Mouse (Mus musculus) midbrain, embryonic 13.5 days (tissue): Measurements from ENCODE around the gene Dnah10. TPM values are rescaled to one million over a fixed set of nuclear protein-coding genes. Genes with fewer than 3 reads are reported as not detected.

Experiments
- ATAC-seq: fragments of 200-750 bp; cut with Nextera tagmentation; 2 replicates; pipeline ENCODE4 v1.8.0; 2017; ENCODE audit warnings: mild to moderate bottlenecking, moderate TSS enrichment, moderate library complexity
- H3K27ac ChIP-seq: fragments of 300-500 bp; sonication (generic); 2 replicates; pipeline ENCODE4 v1.5.1; 2015; ENCODE audit warnings: inconsistent platforms, mild to moderate bottlenecking, moderate library complexity
- H3K27me3 ChIP-seq: fragments of 300-500 bp; sonication (generic); 2 replicates; pipeline ENCODE4 v1.6.1; 2015; ENCODE audit warnings: mild to moderate bottlenecking, inconsistent platforms
- H3K36me3 ChIP-seq: fragments of 300-500 bp; sonication (generic); 2 replicates; pipeline ENCODE4 v1.6.1; 2015; ENCODE audit warnings: mild to moderate bottlenecking, inconsistent platforms
- H3K4me1 ChIP-seq: fragments of 300-500 bp; sonication (generic); replicated peaks from 2 replicates; pipeline ENCODE4 v1.6.1; 2015; ENCODE audit warnings: inconsistent platforms
- H3K4me2 ChIP-seq: fragments of 300-500 bp; sonication (generic); replicated peaks from 2 replicates; pipeline ENCODE4 v1.6.1; 2015; ENCODE audit warnings: moderate library complexity, mild to moderate bottlenecking, inconsistent platforms
- H3K4me3 ChIP-seq: fragments of 300-500 bp; sonication (generic); replicated peaks from 2 replicates; pipeline ENCODE4 v1.5.1; 2015; ENCODE audit warnings: mild to moderate bottlenecking, inconsistent platforms
- H3K9ac ChIP-seq: fragments of 300-500 bp; sonication (generic); replicated peaks from 2 replicates; pipeline ENCODE4 v1.6.1; 2015; ENCODE audit warnings: mild to moderate bottlenecking, inconsistent platforms
- H3K9me3 ChIP-seq: fragments of 300-500 bp; sonication (generic); 2 replicates; pipeline ENCODE4 v1.6.1; 2016; ENCODE audit warnings: mild to moderate bottlenecking, inconsistent platforms
- WGBS: fragments of 180-500 bp; shearing (Covaris S2); methylation state at CpG from one replicate; pipeline ENCODE4 v1.1.7; 2015; 5-methylcytosine and 5-hydroxymethylcytosine counted together
- polyA plus RNA-seq: library from polyadenylated mRNA; unstranded; fragments of >200 nt; fragmentation: Nextera tagmentation; extraction: Ambion mirVana; gene quantifications from 2 replicates; pipeline ENCODE4 v1.2.1, GENCODE M21; 2015

The Dnah10 gene
- polyA plus RNA-seq, 1 experiment from 2014 or later: 0.13 TPM

DNA sequence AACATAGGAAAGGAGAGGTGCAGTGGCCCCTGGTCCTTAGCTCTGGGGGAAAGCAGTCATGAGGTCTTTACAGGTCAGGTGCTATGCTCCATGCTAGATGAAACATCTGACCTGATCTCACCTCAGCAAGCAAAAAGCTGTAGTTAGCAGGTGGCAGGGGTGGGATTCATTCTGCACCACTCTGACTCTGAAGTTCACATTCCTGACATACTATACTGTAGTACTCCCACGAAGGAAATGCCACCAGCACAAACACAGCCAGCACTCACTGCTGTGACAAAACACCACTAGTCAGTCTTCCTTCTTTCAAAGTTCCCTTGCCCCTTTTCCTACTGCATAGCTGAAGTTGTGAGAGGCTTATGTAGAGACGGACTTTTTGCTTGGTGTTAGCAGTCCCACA is 127.4 kb downstream of the Dnah10 start:
- H3K9me3 ChIP-seq: no peaks in the 10 kb centered on the region
- no peaks in the 10 kb centered on the region for H3K36me3 ChIP-seq
- H3K27me3 ChIP-seq: no peaks in the 10 kb centered on the region
- peaks cover 6% of the 10 kb centered on the region; the same call in 1 of the 2 replicates for H3K4me1 ChIP-seq
- no peak overlapping the region for H3K4me3 ChIP-seq
- no peak for ATAC-seq
- WGBS: 52% methylated on average over 2 of the region's 2 CpGs
- no peak overlapping the region for H3K4me2 ChIP-seq
- H3K27ac ChIP-seq: no peak overlapping the region
- H3K9ac ChIP-seq: no peak overlapping the region

DNA sequence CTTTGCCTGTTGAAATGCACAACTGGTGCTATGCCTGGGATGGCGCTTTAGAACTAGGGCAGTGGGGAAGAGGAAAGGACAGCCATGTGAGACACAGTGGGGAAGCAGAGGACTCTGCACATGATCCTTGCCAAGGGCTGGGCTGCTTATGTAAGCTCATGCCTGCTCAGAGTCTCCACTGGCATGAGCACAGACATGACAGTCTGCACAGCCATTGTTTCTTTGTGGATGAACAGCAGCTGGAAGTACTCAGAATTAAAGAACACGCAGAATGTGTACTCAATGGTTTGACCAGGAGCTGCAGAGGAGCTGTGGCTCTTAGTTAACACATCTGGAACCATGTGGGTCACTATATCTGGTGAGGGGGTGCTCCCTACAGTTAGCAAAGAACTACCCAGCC is 128.2 kb downstream of the Dnah10 start:
- Histone ChIP-seq H3K4me1 (peaks cover 6% of the 10 kb centered on the region; the same call in 1 of the 2 replicates), H3K36me3 (no peaks in the 10 kb centered on the region), H3K27me3 (no peaks in the 10 kb centered on the region), H3K4me2 (no peak overlapping the region), H3K9me3 (no peaks in the 10 kb centered on the region), H3K4me3 (no peak overlapping the region), H3K9ac (no peak overlapping the region), H3K27ac (no peak overlapping the region)
- no peak for ATAC-seq
- 88% methylated on average over 2 of the region's 2 CpGs for WGBS

DNA sequence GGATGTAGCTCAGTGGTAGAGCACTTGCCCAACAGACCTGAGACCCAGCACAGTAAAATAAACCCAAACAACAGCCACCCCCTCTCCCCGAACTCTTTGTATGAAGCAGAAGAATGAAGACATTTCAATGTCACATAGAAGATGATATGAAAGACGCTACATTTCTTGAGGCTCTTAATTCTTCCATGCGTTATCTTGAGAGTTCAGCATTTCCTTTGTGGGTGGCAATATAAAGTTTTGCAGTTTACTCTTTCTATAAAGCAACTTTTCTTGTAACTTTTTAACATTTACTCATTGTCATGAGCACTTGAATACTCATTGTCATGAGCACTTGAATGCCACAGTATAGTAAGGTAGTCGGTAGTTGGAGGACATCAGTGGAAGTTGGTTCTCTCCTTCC is 129.3 kb downstream of the Dnah10 start:
- ATAC-seq: no peak

DNA sequence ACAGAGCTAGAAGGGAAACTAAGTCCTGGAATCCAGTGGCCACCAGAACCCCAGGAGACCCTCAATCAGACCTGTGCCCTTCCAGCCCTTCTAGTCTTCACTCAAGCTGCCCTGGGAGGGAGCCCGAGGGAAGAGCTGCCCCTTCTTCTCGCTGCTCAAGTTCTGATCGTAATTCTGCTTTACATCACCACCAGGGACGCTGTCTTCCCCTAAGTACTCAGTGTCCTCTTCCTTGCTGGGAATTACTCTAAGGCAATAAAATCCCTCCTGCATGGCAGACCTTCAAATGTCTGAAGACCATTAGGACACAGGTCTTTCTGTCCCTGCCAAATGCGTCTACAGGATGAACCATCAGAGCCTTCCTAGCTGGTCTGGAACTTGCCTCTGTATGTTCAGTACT is 135.1 kb downstream of the Dnah10 start:
- H3K9ac ChIP-seq: no peak overlapping the region
- H3K27ac ChIP-seq: no peak overlapping the region
- 19% methylated on average over 5 of the region's 5 CpGs for WGBS
- H3K27me3 ChIP-seq: peaks cover 3% of the 10 kb centered on the region; the same call in 1 of the 2 replicates
- peak overlapping the region; percentile 98; the same call in 1 of the 2 replicates for H3K4me3 ChIP-seq
- H3K4me2 ChIP-seq: peak overlapping the region; percentile 87; the same call in 1 of the 2 replicates
- H3K36me3 ChIP-seq: no peaks in the 10 kb centered on the region
- no peaks in the 10 kb centered on the region for H3K9me3 ChIP-seq
- peaks cover 35% of the 10 kb centered on the region for H3K4me1 ChIP-seq
- ATAC-seq: no peak

More for the DNA sequence above, 129.3 kb downstream of the Dnah10 start:
- Histone ChIP-seq H3K9me3 (no peaks in the 10 kb centered on the region), H3K4me2 (no peak overlapping the region), H3K36me3 (no peaks in the 10 kb centered on the region), H3K27ac (no peak overlapping the region), H3K9ac (no peak overlapping the region), H3K4me3 (no peak overlapping the region), H3K27me3 (no peaks in the 10 kb centered on the region), H3K4me1 (peaks cover 6% of the 10 kb centered on the region; the same call in 1 of the 2 replicates)
- 93% methylated on average over 4 of the region's 4 CpGs for WGBS

DNA sequence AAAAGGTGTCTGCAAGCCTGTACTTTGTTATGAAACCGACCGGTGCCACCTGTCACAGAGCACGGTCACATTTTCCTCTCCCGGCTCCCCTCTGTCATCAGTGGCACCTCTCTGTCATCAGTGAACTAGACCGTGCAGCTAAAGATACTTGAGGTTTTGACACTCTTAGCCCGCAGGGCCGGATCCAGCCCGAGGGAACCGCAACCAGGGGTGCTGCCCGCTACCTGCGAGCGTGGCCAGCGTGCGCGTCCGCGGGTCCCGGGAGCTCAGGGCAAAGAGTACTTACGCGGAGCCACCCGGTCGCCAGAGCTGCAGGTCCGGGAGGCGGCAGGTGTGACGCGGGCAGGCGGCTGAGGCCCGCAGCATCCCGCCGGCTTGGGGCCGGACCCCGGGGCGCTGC is 136.6 kb downstream of the Dnah10 start:
- ATAC-seq: peak; percentile 8
- WGBS: under 1% methylated on average over 31 of the region's 33 CpGs

DNA sequence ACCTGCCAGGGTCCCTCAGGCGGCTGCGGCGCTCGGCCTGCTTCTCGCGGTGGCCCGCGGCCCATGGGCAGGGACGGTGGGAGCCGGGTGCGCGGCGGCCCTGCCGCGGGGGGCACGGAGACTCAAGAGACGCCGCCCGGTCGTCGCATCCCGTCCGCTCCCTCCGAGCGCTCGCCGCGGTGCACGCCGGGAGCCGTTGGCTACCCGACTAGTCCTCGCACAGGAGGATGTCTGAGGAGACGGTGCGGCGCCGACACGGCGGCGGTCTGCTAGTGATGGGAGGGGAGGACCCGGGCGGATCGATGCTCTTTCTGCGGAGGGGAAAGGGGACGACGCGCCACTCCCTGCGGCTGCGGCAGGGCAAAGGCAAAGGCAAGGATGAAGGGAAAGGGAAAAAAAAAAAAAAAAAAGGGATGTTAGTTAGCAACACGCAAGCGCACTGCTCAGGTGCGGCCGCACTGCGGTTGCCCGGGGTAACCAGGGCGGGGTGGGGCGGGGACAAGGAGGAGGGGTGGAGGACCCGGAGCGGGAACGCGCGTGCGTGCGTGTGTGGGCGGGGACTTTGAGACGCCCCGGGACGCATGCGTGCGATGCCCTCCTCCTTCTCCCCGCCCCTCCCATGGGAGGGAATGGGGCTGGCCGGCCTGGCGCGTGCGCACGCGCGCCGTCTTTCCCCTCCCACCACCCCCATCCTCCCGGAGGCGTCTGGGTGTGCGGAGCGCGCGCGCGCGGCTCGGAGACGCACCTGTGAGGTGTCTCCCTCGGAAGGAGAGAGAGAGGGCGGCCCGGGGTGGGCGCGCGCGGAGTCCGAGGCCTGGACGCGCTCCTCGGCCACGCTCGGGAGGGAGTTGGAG is 137.4 kb downstream of the Dnah10 start, which contains the start of the genes Ccdc92 and Zfp664:
Ccdc92 (minus strand) TSS at position 412 of the 854 bp plus-strand sequence.
Zfp664 (plus strand) TSS at position 679 of the 854 bp plus-strand sequence.
- WGBS: under 1% methylated on average over 101 of the region's 103 CpGs
- Histone ChIP-seq H3K4me1 (peaks cover 53% of the 10 kb centered on the region), H3K9me3 (no peaks in the 10 kb centered on the region), H3K4me3 (peak within 1 kb of the TSS; percentile 98), H3K36me3 (0 out of 2 replicates have a peak, but pooled peaks cover 3% of the 10 kb centered on the region), H3K27me3 (peaks cover 3% of the 10 kb centered on the region; the same call in 1 of the 2 replicates), H3K27ac (peak within 1 kb of the TSS; percentile 97), H3K4me2 (peak within 1 kb of the TSS; percentile 87), H3K9ac (peak within 1 kb of the TSS; percentile 98)
- ATAC-seq: peak; percentile 90

More for the DNA sequence above, 136.6 kb downstream of the Dnah10 start:
- H3K4me3 ChIP-seq: peak overlapping the region; percentile 98
- H3K4me1 ChIP-seq: peaks cover 45% of the 10 kb centered on the region
- peaks cover 3% of the 10 kb centered on the region; the same call in 1 of the 2 replicates for H3K27me3 ChIP-seq
- H3K36me3 ChIP-seq: 0 out of 2 replicates have a peak, but pooled peaks cover 3% of the 10 kb centered on the region
- H3K9ac ChIP-seq: peak overlapping the region; percentile 83
- peak overlapping the region; percentile 87 for H3K4me2 ChIP-seq
- H3K9me3 ChIP-seq: no peaks in the 10 kb centered on the region
- H3K27ac ChIP-seq: peak overlapping the region; percentile 97

DNA sequence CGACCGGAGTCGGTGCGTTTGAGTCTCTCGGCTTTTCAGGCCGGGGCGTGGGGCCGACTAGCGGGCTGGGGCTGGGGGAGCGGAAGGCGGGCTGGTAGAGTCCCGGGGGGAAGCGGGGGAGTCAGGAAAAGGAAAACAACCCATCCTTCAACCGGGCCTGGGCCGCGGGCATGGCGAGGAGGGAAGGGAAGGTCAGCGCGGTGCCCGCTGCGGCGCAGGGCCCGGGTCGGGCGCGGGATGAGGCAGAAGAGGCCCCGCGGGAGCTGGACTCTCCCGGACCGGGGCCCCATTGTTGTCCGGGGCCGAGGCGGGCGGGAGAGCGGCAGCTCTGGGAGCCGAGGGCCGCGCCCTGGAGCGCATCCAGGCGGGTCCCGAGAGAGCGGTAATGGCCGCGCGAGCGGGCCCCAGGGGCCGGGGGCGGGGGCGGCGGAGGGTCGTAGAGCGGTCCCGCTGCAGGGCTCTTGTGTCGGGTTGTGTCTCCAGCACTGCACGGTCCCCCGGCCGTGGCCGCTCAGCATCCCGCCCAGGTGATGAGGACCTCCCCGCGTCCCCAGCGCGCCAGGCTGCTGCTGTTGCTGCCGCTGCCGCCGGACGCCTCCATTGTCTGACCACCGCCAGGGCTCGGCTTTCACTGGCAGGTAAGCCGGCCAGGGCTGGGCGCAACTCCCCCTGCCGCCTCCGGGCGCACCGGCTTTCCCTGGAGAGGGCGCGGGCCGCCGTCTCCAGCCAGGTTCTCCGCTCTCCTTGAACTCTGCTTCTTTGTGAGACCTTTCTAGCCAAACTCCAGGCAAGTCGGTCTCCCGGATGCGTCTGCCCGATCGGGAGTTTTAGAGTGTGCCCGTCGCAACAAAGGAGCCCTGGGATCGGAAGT is 138.2 kb downstream of the Dnah10 start:
- Histone ChIP-seq H3K4me1 (peaks cover 61% of the 10 kb centered on the region), H3K27me3 (peaks cover 3% of the 10 kb centered on the region; the same call in 1 of the 2 replicates), H3K27ac (peak overlapping the region; percentile 97), H3K4me3 (peak overlapping the region; percentile 98), H3K9me3 (no peaks in the 10 kb centered on the region), H3K36me3 (0 out of 2 replicates have a peak, but pooled peaks cover 7% of the 10 kb centered on the region), H3K4me2 (peak overlapping the region; percentile 71), H3K9ac (peak overlapping the region; percentile 98)
- no peak; the same call in 1 of the 2 replicates for ATAC-seq
- WGBS: under 1% methylated on average over 82 of the region's 88 CpGs

DNA sequence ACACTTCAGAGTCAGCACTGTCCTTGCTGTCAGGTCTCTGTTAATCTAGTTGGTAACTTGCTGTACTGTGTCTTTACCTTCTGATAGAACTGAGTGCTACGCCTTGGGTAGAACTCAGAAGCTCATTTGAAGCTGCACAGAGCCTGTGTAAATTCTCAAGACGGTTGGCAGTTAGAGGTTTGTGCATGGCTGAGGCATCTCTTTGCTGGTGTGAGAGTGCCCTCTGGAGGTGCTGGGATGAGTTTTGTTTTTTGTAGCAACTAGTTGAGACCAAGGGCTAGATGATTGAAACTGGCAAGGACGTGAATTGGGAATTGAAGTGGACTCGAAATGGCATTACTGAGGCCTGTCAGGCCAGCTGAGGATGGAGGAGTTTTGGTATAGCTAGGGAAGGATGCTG is 144.1 kb downstream of the Dnah10 start:
- H3K4me1 ChIP-seq: peaks cover 69% of the 10 kb centered on the region
- no peaks in the 10 kb centered on the region for H3K27me3 ChIP-seq
- WGBS: 47% methylated on average over 4 of the region's 4 CpGs
- 0 out of 2 replicates have a peak overlapping the region, but pooled peaks have one; percentile 22 for H3K27ac ChIP-seq
- no peaks in the 10 kb centered on the region for H3K9me3 ChIP-seq
- no peak overlapping the region for H3K4me2 ChIP-seq
- 0 out of 2 replicates have a peak, but pooled peaks have one; percentile 40 for ATAC-seq
- H3K9ac ChIP-seq: no peak overlapping the region
- no peak overlapping the region for H3K4me3 ChIP-seq
- H3K36me3 ChIP-seq: peaks cover 14% of the 10 kb centered on the region

DNA sequence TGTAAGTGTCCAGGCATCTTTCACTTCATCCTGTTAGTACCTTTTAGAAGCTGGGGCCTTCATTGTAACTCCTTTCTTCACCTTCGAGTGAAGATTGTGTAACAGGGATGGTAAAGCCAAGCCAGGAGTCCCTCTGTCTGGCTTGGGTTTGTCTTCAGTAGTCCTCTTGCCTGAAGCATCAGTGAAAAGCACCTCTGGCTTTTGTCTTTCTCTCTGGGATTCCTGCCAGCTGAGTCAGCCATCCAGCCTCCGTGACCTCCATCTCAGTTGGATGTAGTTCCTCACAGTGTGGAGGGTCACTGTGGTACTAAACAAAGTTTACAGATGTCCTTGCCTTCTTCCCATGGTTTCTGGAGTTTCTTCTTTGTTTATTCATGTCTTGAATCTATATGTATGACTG is 147.1 kb downstream of the Dnah10 start:
- no peak overlapping the region for H3K4me2 ChIP-seq
- WGBS: 73% methylated on average over 2 of the region's 2 CpGs
- H3K9ac ChIP-seq: no peak overlapping the region
- peaks cover 34% of the 10 kb centered on the region for H3K36me3 ChIP-seq
- no peak for ATAC-seq
- H3K4me1 ChIP-seq: peaks cover 47% of the 10 kb centered on the region
- no peaks in the 10 kb centered on the region for H3K27me3 ChIP-seq
- H3K27ac ChIP-seq: no peak overlapping the region
- H3K4me3 ChIP-seq: no peak overlapping the region
- no peaks in the 10 kb centered on the region for H3K9me3 ChIP-seq

DNA sequence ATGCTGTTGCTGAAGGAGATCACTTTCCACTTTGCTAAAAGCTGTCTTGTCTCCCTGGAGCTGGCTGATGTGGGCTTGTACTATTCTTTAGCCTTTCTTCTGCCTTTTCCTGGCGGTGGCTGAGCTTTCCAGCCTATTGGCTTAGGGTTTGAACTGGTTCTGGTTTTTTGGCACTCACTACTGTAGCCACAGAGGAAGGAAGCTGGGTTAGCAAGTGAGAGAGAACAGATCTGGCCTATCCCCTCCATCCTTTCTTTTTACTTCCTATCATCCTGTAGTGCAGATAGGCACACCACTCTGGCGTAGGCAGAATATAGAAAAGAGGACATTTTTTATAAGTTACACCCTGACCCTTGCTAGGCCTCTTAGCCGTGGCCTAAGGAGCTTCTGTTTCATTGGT is 148.2 kb downstream of the Dnah10 start:
- WGBS: 86% methylated on average over 3 of the region's 3 CpGs
- no peak overlapping the region for H3K27ac ChIP-seq
- H3K9me3 ChIP-seq: no peaks in the 10 kb centered on the region
- peaks cover 33% of the 10 kb centered on the region for H3K36me3 ChIP-seq
- no peak overlapping the region for H3K9ac ChIP-seq
- no peak overlapping the region for H3K4me3 ChIP-seq
- no peak for ATAC-seq
- peaks cover 40% of the 10 kb centered on the region for H3K4me1 ChIP-seq
- no peaks in the 10 kb centered on the region for H3K27me3 ChIP-seq
- no peak overlapping the region for H3K4me2 ChIP-seq

DNA sequence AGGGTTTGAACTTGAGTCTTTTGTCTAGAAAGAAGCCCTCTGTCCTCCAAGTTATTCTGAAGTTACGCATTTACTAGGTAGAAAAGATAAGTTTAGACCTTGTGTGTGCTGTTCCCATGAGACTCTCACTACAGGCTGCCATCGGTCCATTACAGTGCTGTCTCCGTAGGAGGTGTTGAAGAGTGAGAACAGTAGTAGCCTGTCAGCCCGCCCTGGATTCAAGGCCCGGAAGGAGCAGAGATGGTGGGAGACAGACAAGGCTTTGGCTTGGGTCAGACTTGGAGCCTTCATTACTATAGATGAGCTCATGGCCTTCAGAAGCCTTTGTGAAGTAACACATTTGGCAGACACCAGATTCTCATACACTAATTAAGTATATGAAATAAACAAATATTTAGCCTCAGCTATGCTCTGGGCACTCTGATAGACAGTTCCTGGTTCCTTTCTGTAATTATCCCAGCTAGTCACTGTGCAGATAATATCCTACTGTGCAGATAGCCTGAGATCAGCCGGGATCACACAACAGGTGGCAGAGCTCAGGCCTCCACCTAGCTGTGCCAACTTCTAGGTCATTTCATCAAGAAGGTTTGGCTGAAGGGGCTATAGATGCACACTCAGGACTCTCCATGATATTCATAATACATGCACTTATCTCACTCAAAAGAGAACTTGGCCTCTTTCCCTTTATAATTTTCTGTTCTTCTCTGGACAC is 149.2 kb downstream of the Dnah10 start:
- no peak for ATAC-seq

More for the DNA sequence above, 149.2 kb downstream of the Dnah10 start:
- Histone ChIP-seq H3K27me3 (no peaks in the 10 kb centered on the region), H3K4me2 (no peak overlapping the region), H3K9ac (no peak overlapping the region), H3K27ac (no peak overlapping the region), H3K36me3 (peaks cover 37% of the 10 kb centered on the region), H3K4me3 (no peak overlapping the region), H3K9me3 (no peaks in the 10 kb centered on the region), H3K4me1 (peaks cover 34% of the 10 kb centered on the region)
- WGBS: 88% methylated on average over 6 of the region's 6 CpGs
